Mouse (Mus musculus) forebrain, postnatal 0 days (tissue): ENCODE measurements around the gene Il21r. TPM values are rescaled to one million over a fixed set of nuclear protein-coding genes. Genes with fewer than 3 reads are reported as not detected.

ENCODE experiments used
- ATAC-seq: fragments of 200-750 bp; cut with Nextera tagmentation; 2 replicates; pipeline ENCODE4 v1.8.0; 2017; ENCODE audit warnings: mild to moderate bottlenecking, moderate library complexity
- DNase-seq: peaks from one replicate; pipeline ENCODE4 v3.0.0-alpha.2; 2015
- H3K27ac ChIP-seq: fragments of 300-500 bp; sonication (generic); 2 replicates; pipeline ENCODE4 v1.5.1; 2014; ENCODE audit warnings: low read depth, mild to moderate bottlenecking, antibody characterized with exemption, low read length, moderate library complexity, mixed read lengths
- H3K27me3 ChIP-seq: fragments of 300-500 bp; sonication (generic); 2 replicates; pipeline ENCODE4 v1.6.1; 2014; ENCODE audit warnings: mild to moderate bottlenecking, low read length, mixed read lengths; ENCODE audit not compliant: insufficient read depth
- H3K36me3 ChIP-seq: fragments of 300-500 bp; sonication (generic); 2 replicates; pipeline ENCODE4 v1.6.1; 2014; ENCODE audit warnings: mild to moderate bottlenecking, moderate library complexity; ENCODE audit not compliant: insufficient read depth
- H3K4me1 ChIP-seq: fragments of 300-500 bp; sonication (generic); 2 replicates; pipeline ENCODE4 v1.6.1; 2014; ENCODE audit warnings: antibody characterized with exemption; ENCODE audit not compliant: insufficient read depth
- H3K4me2 ChIP-seq: fragments of 300-500 bp; sonication (generic); 2 replicates; pipeline ENCODE4 v1.6.1; 2014; ENCODE audit warnings: low read depth, mild to moderate bottlenecking, moderate library complexity
- H3K4me3 ChIP-seq: fragments of 300-500 bp; sonication (generic); 2 replicates; pipeline ENCODE4 v1.5.1; 2014; ENCODE audit warnings: low read depth, low read length, mixed read lengths
- H3K9ac ChIP-seq: fragments of 300-500 bp; sonication (generic); 2 replicates; pipeline ENCODE4 v1.6.1; 2014; ENCODE audit warnings: mild to moderate bottlenecking
- H3K9me3 ChIP-seq: fragments of 300-500 bp; sonication (generic); 2 replicates; pipeline ENCODE4 v1.6.1; 2016; ENCODE audit warnings: low read length
- CTCF ChIP-seq: sonication (generic); IDR thresholded peaks from 2 replicates; pipeline ENCODE4 v1.5.1; 2016; ENCODE audit warnings: antibody characterized with exemption, control low read depth, low read depth
- WGBS: fragments of 180-500 bp; shearing (Covaris S2); extraction: QIAGEN DNeasy Blood & Tissue Kit; methylation state at CpG from one replicate; pipeline ENCODE4 v1.1.7; 2014; 5-methylcytosine and 5-hydroxymethylcytosine counted together
- polyA plus RNA-seq: library from polyadenylated mRNA; unstranded; fragments of >200 nt; fragmentation: Nextera tagmentation; extraction: Ambion mirVana; gene quantifications from 2 replicates; pipeline ENCODE4 v1.2.1, GENCODE M21; 2015
- total RNA-seq: library from RNA; depleted of rRNA; stranded (reverse); fragments of >200 nt; gene quantifications from 2 replicates; pipeline ENCODE4 v1.2.3, GENCODE M21; 2014

Il21r gene
- total and polyA plus RNA-seq, 2 experiments from 2014 or later, result 0.23 to 0.95 TPM

- Histone ChIP-seq H3K4me1 (no peaks in the 10 kb centered on the region), H3K4me3 (peak overlapping the region; percentile 43), H3K9me3 (no peaks in the 10 kb centered on the region), H3K4me2 (peak overlapping the region; percentile 80), H3K27me3 (no peaks in the 10 kb centered on the region), H3K27ac (no peak overlapping the region), H3K9ac (peak overlapping the region; percentile 42), H3K36me3 (no peaks in the 10 kb centered on the region)
- ATAC-seq, result peak; percentile 82
- DNase-seq, result peak; percentile 83
- peak; percentile 98 for TF ChIP-seq CTCF
- WGBS, result 1% methylated on average over 21 of the region's 21 CpGs
Observed at GRCm38 (mm10) chr7:125581317-125581672, 21.9 kb upstream of the Il21r start.

- Histone ChIP-seq H3K9me3 (no peaks in the 10 kb centered on the region), H3K27ac (no peak overlapping the region), H3K27me3 (no peaks in the 10 kb centered on the region), H3K4me2 (no peak overlapping the region), H3K4me1 (no peaks in the 10 kb centered on the region), H3K9ac (no peak overlapping the region), H3K36me3 (no peaks in the 10 kb centered on the region), H3K4me3 (no peak overlapping the region)
- WGBS, result 79% methylated on average over 6 of the region's 6 CpGs
- no peak for TF ChIP-seq CTCF
- DNase-seq (no peak), ATAC-seq (no peak)
Observed at GRCm38 (mm10) chr7:125583325-125584004, 19.8 kb upstream of the Il21r start.

GRCm38 (mm10) chr7:125584005-125584369, 19.2 kb upstream of the Il21r start:
- ATAC-seq (no peak), DNase-seq (no peak)
- WGBS, result 93% methylated on average over 5 of the region's 5 CpGs
- Histone ChIP-seq H3K4me1 (no peaks in the 10 kb centered on the region), H3K4me3 (no peak overlapping the region), H3K27me3 (no peaks in the 10 kb centered on the region), H3K27ac (no peak overlapping the region), H3K36me3 (no peaks in the 10 kb centered on the region), H3K9me3 (no peaks in the 10 kb centered on the region), H3K9ac (no peak overlapping the region), H3K4me2 (no peak overlapping the region)
- TF ChIP-seq CTCF, result no peak

- WGBS, result 99% methylated on average over 23 of the region's 23 CpGs
- Histone ChIP-seq H3K4me2 (no peak overlapping the region), H3K27ac (no peak overlapping the region), H3K9ac (no peak overlapping the region), H3K27me3 (no peaks in the 10 kb centered on the region), H3K9me3 (no peaks in the 10 kb centered on the region), H3K4me3 (no peak overlapping the region), H3K4me1 (no peaks in the 10 kb centered on the region), H3K36me3 (no peaks in the 10 kb centered on the region)
- ATAC-seq (no peak), DNase-seq (no peak)
- TF ChIP-seq CTCF, result no peak
Observed at GRCm38 (mm10) chr7:125586355-125586754, 16.9 kb upstream of the Il21r start.

GRCm38 (mm10) chr7:125588721-125589120, 14.5 kb upstream of the Il21r start:
- Histone ChIP-seq H3K36me3 (no peaks in the 10 kb centered on the region), H3K27ac (no peak overlapping the region), H3K9me3 (no peaks in the 10 kb centered on the region), H3K27me3 (no peaks in the 10 kb centered on the region), H3K4me1 (no peaks in the 10 kb centered on the region), H3K4me2 (no peak overlapping the region), H3K9ac (no peak overlapping the region), H3K4me3 (no peak overlapping the region)
- DNase-seq (no peak), ATAC-seq (no peak)
- 91% methylated on average over 4 of the region's 4 CpGs for WGBS
- no peak for TF ChIP-seq CTCF

- DNase-seq, result no peak
- Histone ChIP-seq H3K9me3 (no peaks in the 10 kb centered on the region), H3K27me3 (no peaks in the 10 kb centered on the region), H3K27ac (no peak overlapping the region), H3K4me2 (no peak overlapping the region), H3K9ac (no peak overlapping the region), H3K4me3 (no peak overlapping the region), H3K36me3 (no peaks in the 10 kb centered on the region), H3K4me1 (no peaks in the 10 kb centered on the region)
- ATAC-seq, result no peak
- 90% methylated on average over 7 of the region's 7 CpGs for WGBS
- no peak for TF ChIP-seq CTCF
Observed at GRCm38 (mm10) chr7:125589896-125590295, 13.3 kb upstream of the Il21r start.

- Histone ChIP-seq H3K27me3 (no peaks in the 10 kb centered on the region), H3K4me2 (no peak overlapping the region), H3K27ac (no peak overlapping the region), H3K4me1 (no peaks in the 10 kb centered on the region), H3K36me3 (no peaks in the 10 kb centered on the region), H3K4me3 (no peak overlapping the region), H3K9me3 (no peaks in the 10 kb centered on the region), H3K9ac (no peak overlapping the region)
- ATAC-seq (no peak), DNase-seq (no peak)
- 88% methylated on average over 4 of the region's 4 CpGs for WGBS
- no peak for TF ChIP-seq CTCF
Observed at GRCm38 (mm10) chr7:125593831-125594230, 9.4 kb upstream of the Il21r start.
